ENCODE assay signal across 23 mouse cellular contexts in the genomic region with DNA sequence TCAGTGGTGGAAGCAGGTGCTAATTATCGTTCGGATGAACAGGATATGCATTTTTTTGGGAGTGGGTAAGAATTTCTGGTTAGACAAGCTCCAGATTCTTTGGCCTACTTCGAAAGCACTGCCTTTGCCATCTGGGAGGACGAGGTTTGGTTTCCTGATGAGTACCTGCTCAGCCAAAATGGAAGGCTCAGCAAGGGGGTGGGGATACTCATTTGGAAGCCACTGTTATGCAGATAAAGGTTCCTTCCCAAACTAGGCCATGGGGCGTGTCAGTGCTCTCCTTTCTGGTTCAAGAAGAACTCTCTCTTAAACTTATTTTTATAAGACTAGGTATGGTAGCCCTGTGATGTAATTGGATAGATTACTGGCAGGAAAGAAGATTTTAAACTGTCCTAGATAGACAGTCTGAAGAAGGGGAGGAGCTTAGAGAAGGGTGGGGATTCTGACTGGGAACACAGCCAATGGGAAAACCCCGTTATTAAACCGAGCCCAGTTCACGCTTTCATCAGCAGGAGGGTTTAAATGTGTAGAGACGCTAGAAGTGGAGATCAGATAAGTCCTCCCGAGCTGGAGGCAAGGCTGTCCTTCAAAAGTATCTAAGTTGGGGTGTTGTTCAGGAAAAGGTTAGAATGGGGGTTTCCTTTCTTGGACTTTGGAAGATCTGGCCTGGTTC.
DNase-seq lines count a peak whose midpoint lies in the region; ATAC-seq and TF ChIP-seq lines count a peak whose summit lies in the region.
"Had no signal": no experiment of that assay in that cellular context is flagged by ENCODE, and none has a peak within 500 bp of the region (broad histone marks: within the 10 kb centered on the region; RNA-seq: fewer than 3 reads in every experiment).

No protein-coding gene starts in this region.

- intact Hi-C loops in left cerebral cortex, postnatal 10 days (cut with DNase I), result no loop called here

- H3K4me1 ChIP-seq in heart, embryonic 10.5 days, result peaks cover 9% of the 10 kb centered on the region
- H3K4me1 ChIP-seq in heart, embryonic 11.5 days (ENCODE audit: control insufficient read depth, insufficient read depth, low read length), result peaks cover 7% of the 10 kb centered on the region
- peaks cover 0 to 3% of the 10 kb centered on the region in 2 experiments; a peak in 1 of 4 replicates for H3K4me1 ChIP-seq in ES-E14 (ENCODE audit: control insufficient read depth in 2 of 2, insufficient read depth in 2 of 2, low read length in 2 of 2, poor library complexity in 1 of 2)
- peaks cover 26% of the 10 kb centered on the region for H3K4me1 ChIP-seq in liver, embryonic 16.5 days (ENCODE audit: control insufficient read depth, low read depth, low read length)
- H3K4me1 ChIP-seq: forebrain, embryonic 15.5 days; midbrain, embryonic 13.5 days had no signal

- H3K4me2 ChIP-seq in heart, embryonic 11.5 days, result no peak overlapping the region
- H3K4me2 ChIP-seq in liver, embryonic 16.5 days (ENCODE audit: low read depth, low read length), result no peak overlapping the region
- H3K4me2 ChIP-seq: forebrain, embryonic 15.5 days; midbrain, embryonic 13.5 days had no signal

- H3K27ac ChIP-seq in heart, embryonic 10.5 days, result peak overlapping the region; percentile 36; the same call in 1 of the 2 replicates
- H3K27ac ChIP-seq in heart, embryonic 11.5 days (ENCODE audit: low read depth, low read length), result no peak overlapping the region
- H3K27ac ChIP-seq in ES-E14 (ENCODE audit: insufficient read depth, low read depth, low read length, poor library complexity, severe bottlenecking), result no peak overlapping the region
- H3K27ac ChIP-seq in liver, embryonic 16.5 days (ENCODE audit: low read length), result no peak overlapping the region
- H3K27ac ChIP-seq: forebrain, embryonic 15.5 days; hindbrain, postnatal 0 days; midbrain, embryonic 13.5 days had no signal

- DNase-seq in heart, embryonic 10.5 days (ENCODE audit: low spot score), result no peak
- DNase-seq in ES-E14 (ENCODE audit: low read depth, low spot score) (peak; percentile 33), ZHBTc4 (ENCODE audit: low read depth, low spot score) (peak; percentile 69)
- DNase-seq in right cerebral cortex, adult 2 months (ENCODE audit: low spot score in 2 of 2), result no peak
- no peak for DNase-seq in left cerebral cortex, postnatal 10 days (ENCODE audit: extremely low spot score in 1 of 2, low spot score in 2 of 2)
- DNase-seq: adrenal gland, postnatal 25 days; cerebellum, adult 11 months; cerebellum, adult 9-11 months; gastrocnemius, postnatal 25 days; kidney, adult 11 months; kidney, postnatal 4 days; lung, adult 2 months; lung, postnatal 14 days; right cerebral cortex, postnatal 14 days; thymus, postnatal 25 days had no signal

- 83% methylated on average over 10 of the region's 10 CpGs for WGBS in heart, embryonic 10.5 days
- 80% methylated on average over 10 of the region's 10 CpGs for WGBS in heart, embryonic 11.5 days (ENCODE audit: insufficient replicate concordance)
- WGBS in liver, embryonic 16.5 days (ENCODE audit: insufficient replicate concordance), result 62% methylated on average over 10 of the region's 10 CpGs

- H3K9ac ChIP-seq in heart, embryonic 11.5 days (ENCODE audit: low read depth, low read length), result no peak overlapping the region
- no peak overlapping the region for H3K9ac ChIP-seq in ES-E14 (ENCODE audit: insufficient read depth, low read depth, low read length, poor library complexity, severe bottlenecking)
- H3K9ac ChIP-seq in liver, embryonic 16.5 days (ENCODE audit: low read depth, low read length), result no peak overlapping the region
- H3K9ac ChIP-seq: forebrain, embryonic 15.5 days; midbrain, embryonic 13.5 days had no signal

- ATAC-seq in heart, embryonic 11.5 days (replicated peaks; ENCODE audit: insufficient number of reproducible peaks, low FRiP score, low TSS enrichment), result no peak
- 0 out of 2 replicates have a peak, but pooled peaks have one; percentile 8 for ATAC-seq in liver, embryonic 16.5 days (ENCODE audit: low read depth)
- ATAC-seq in granulocyte monocyte progenitor cell, adult 5-6 weeks (replicated peaks; ENCODE audit: poor library complexity, severe bottlenecking), result no peak
- ATAC-seq: CD4-positive, CD25-positive, alpha-beta regulatory T cell, adult 4 months; forebrain, embryonic 15.5 days; hindbrain, postnatal 0 days; midbrain, embryonic 13.5 days had no signal

- H3K36me3 ChIP-seq in heart, embryonic 10.5 days, result no peaks in the 10 kb centered on the region
- H3K36me3 ChIP-seq in heart, embryonic 11.5 days (ENCODE audit: control insufficient read depth, insufficient read depth, low read length), result no peaks in the 10 kb centered on the region
- H3K36me3 ChIP-seq in ES-E14 (ENCODE audit: control insufficient read depth, insufficient read depth, low read length, poor library complexity, severe bottlenecking), result no peaks in the 10 kb centered on the region
- H3K36me3 ChIP-seq in liver, embryonic 16.5 days (ENCODE audit: control insufficient read depth, insufficient read depth), result no peaks in the 10 kb centered on the region
- H3K36me3 ChIP-seq: forebrain, embryonic 15.5 days; G1E; midbrain, embryonic 13.5 days had no signal

- H3K9me3 ChIP-seq in heart, embryonic 10.5 days, result no peaks in the 10 kb centered on the region
- no peaks in the 10 kb centered on the region for H3K9me3 ChIP-seq in heart, embryonic 11.5 days (replicated peaks; ENCODE audit: control insufficient read depth, low read length)
- no peaks in the 10 kb centered on the region for H3K9me3 ChIP-seq in ES-E14 (ENCODE audit: control insufficient read depth, insufficient read depth, low read depth, low read length)
- no peaks in the 10 kb centered on the region for H3K9me3 ChIP-seq in liver, embryonic 16.5 days (replicated peaks; ENCODE audit: control insufficient read depth, low read length)
- H3K9me3 ChIP-seq: forebrain, embryonic 15.5 days; midbrain, embryonic 13.5 days had no signal

- no peak overlapping the region for H3K4me3 ChIP-seq in heart, embryonic 10.5 days
- no peak overlapping the region for H3K4me3 ChIP-seq in heart, embryonic 11.5 days (ENCODE audit: low read depth, low read length)
- no peak overlapping the region for H3K4me3 ChIP-seq in ES-E14 (ENCODE audit: insufficient read depth in 1 of 2, low read depth in 1 of 2, low read length in 2 of 2, poor library complexity in 1 of 2, severe bottlenecking in 1 of 2)
- H3K4me3 ChIP-seq in liver, embryonic 16.5 days (ENCODE audit: low read depth, low read length), result no peak overlapping the region
- H3K4me3 ChIP-seq: forebrain, embryonic 15.5 days; midbrain, embryonic 13.5 days had no signal

- no peaks in the 10 kb centered on the region for H3K27me3 ChIP-seq in heart, embryonic 10.5 days (ENCODE audit: insufficient read depth, poor library complexity, severe bottlenecking)
- H3K27me3 ChIP-seq in heart, embryonic 11.5 days (ENCODE audit: control insufficient read depth, insufficient read depth, low read length), result no peaks in the 10 kb centered on the region
- H3K27me3 ChIP-seq in liver, embryonic 16.5 days (ENCODE audit: control insufficient read depth, insufficient read depth, low read depth, low read length), result no peaks in the 10 kb centered on the region
- H3K27me3 ChIP-seq: forebrain, embryonic 15.5 days; midbrain, embryonic 13.5 days had no signal

- in situ Hi-C loops in ES-E14 (cut with MboI; ENCODE audit: low sequenced_read_pairs in 2 of 2, unreplicated experiment in 2 of 2), result no loop called here

TF ChIP-seq in ES-E14, 5 proteins besides CTCF, POLR2A, EP300 and RAD21:
- TF ChIP-seq CHD2 (IDR thresholded peaks at IDR 0.05; ENCODE audit: low read depth, low read length), result no peak
- no peak for TF ChIP-seq ZC3H11A (IDR thresholded peaks at IDR 0.05; ENCODE audit: borderline replicate concordance, low read depth, low read length)
- no peak for TF ChIP-seq ZNF384 (IDR thresholded peaks at IDR 0.05; ENCODE audit: low read depth, low read length)
- no peak for TF ChIP-seq MAFK (IDR thresholded peaks at IDR 0.05; ENCODE audit: insufficient read depth, low read depth, low read length)
- no peak for TF ChIP-seq HCFC1 (IDR thresholded peaks at IDR 0.05; ENCODE audit: borderline replicate concordance, insufficient read depth, low read length)
TF ChIP-seq in ES-E14: peak in this region for 0.

Comparison
In these comparisons a context has a peak if more than half of its experiments do, and no peak if none do; other contexts are left out.
1. DNase-seq: peak in ES-E14 (single experiment) and ZHBTc4 (single experiment); none in heart, embryonic 10.5 days (single experiment), right cerebral cortex, adult 2 months (0 of 2) and left cerebral cortex, postnatal 10 days (0 of 2).